Mouse (Mus musculus) spleen, adult 2 months (tissue): Measurements from ENCODE around the gene Art3.

Source experiments
- CTCF ChIP-seq: fragments of 200-500 bp; IDR thresholded peaks from 2 replicates; pipeline ENCODE4 v1.5.1; 2011; ENCODE audit warnings: mild to moderate bottlenecking, inconsistent platforms; ENCODE audit not compliant: insufficient read depth, insufficient read length, insufficient replicate concordance; ENCODE audit errors: extremely low read depth
- POLR2A ChIP-seq: fragments of 200-500 bp; IDR thresholded peaks from 2 replicates; pipeline ENCODE4 v1.6.1; 2011; ENCODE audit warnings: low read depth, low read length, inconsistent platforms

- TF ChIP-seq CTCF (no peak), POLR2A (no peak)
Observed at GRCm38 (mm10) chr5:92411461-92412140, 80.0 kb downstream of the Art3 start.
